Mouse (Mus musculus): Measurements from ENCODE around the gene Tmem206. TPM values are rescaled to one million over a fixed set of nuclear protein-coding genes. Genes with fewer than 3 reads are reported as not detected.

The Tmem206 gene
- 7.4 and 7.7 TPM in 2 replicates for total RNA-seq (2021)
- long read RNA-seq, transcript Tmem206-201 (8 exons, 2,246 nt), result major isoform, 16 of 18 reads
- long read RNA-seq, partial matches to known transcripts, result 1 of 18 reads
- long read RNA-seq, other reads (novel, unspliced or antisense), result 1 of 18 reads

DNA sequence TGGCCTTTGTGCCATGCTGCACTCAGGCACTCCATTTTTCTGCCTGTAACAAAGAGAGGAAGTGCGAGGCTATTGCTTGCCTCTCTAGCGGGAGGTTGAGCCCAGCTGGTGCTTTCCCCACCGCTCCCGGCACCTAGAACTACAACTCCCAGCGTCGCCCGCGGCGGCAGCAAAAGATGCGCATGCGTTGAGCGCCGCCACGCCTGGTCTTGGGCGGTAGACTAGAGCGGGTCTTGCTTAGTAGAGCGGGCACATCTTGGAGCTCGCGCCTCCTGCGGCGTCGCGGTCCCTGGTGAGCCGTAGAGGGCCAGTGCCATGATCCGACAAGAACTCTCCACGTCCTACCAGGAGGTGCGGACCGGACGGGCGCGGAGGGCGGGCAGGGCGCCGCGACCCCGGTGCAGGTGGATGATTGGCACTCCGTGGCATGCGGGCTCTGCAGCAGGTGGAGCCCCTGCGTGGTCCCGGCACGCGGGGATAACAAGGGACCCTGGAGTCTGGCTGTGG lies at the start of gene Tmem206:
Gene Tmem206 (plus strand): TSS at position 187 of the 507 bp plus-strand sequence.
- peak; percentile 94 for DNase-seq

DNA sequence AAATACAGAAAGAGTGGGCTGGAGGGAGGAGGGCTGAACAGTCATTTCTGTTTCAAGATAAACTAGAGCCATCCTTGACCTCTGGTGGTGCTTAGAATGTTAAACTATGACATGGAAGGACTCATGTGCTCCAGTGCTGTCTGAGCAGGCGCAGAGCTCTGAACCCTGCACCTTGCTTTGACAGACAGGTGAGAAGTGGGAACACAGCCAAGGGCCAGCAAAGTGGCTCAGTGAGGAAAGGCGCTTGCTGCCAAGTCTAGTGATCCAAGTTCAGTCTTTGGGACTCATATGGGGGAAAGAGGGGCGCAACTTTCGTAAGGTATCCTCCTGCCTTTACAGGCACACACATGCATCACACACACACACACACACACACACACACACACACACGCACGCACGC lies 49.5 kb upstream of the Tmem206 start:
- DNase-seq, result no peak

DNA sequence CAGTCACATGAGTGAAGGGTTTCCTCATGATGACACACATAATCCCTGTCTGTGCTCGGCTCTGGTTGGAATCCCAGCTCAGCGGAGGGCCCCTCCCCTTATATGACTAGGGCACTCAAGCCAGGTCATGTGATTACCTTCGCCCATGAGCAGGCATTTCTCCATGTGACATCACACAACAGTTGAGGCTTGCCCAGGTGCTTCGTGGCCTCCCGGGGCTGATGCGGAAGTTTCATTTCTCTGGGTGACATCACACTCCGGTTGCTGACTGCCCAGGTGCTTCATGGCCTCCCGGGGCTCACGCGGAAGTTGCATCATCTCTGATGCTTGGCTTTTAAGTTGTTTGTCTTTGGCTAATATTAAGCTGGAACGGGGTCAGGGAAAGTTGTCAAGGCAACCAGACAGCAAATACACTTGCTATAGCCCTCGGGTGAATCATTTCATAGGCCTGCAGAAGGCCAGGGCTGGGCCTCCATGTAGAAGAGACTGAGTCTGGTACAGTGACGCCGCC lies 48.1 kb upstream of the Tmem206 start:
- peak; percentile 22 for DNase-seq

DNA sequence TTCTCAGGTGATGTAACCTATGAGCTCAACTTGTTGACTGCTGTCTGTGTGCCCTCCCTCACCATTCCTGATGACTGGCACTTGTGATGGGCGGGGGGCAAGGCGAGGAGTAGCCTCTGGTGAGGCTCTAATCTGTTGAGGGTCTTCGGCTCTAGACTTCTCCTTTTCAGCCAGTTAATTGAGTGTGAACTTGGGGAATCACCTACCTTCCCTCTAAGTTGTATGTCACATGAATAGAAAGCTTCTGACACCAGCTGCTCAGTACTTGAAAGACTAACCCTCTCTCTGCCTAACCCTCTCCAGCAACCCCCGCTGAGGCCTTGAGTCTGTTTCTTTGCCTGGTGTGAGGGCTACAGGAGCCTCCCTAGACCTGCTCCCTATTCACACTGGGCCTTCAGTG lies 47.4 kb upstream of the Tmem206 start:
- DNase-seq, result no peak

DNA sequence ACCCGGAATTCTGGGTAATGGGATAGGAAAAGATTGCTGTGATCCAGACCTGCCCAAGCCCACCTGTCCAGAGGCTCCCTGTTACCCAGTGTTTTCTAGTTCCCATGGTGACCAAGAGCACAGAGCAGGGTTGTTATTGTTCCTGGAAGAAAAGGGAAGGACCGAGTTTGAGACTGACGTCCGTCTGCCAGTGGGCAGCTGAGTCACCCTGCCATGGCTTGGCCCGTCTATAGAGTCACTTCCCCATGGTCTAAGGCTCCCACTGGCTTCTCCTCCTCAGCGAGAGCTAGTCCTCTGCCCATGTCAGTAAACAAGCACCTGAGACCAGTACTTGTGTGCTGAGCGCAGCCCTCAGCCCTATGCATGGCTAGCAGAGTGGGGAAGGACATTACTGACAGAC lies 44.5 kb upstream of the Tmem206 start:
- no peak for DNase-seq

DNA sequence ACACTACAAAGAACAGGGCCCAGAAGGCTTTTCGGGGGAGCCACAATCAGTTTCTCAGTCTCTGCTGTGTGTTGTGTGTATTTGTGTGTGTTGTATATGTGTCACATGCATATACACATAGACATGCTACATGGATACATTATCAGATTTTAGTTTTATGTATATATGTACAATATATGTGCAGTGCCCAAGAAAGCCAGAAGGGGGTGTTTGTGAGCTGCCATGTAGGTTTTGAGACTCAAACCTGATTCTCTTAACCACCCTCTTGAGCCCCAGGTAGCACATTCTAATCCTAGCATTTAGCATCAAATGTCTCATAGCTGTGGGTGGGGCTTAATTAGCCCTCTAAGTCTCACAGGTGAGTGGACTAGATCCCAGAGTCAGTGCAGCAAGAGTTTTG lies 43.4 kb upstream of the Tmem206 start:
- DNase-seq, result no peak

DNA sequence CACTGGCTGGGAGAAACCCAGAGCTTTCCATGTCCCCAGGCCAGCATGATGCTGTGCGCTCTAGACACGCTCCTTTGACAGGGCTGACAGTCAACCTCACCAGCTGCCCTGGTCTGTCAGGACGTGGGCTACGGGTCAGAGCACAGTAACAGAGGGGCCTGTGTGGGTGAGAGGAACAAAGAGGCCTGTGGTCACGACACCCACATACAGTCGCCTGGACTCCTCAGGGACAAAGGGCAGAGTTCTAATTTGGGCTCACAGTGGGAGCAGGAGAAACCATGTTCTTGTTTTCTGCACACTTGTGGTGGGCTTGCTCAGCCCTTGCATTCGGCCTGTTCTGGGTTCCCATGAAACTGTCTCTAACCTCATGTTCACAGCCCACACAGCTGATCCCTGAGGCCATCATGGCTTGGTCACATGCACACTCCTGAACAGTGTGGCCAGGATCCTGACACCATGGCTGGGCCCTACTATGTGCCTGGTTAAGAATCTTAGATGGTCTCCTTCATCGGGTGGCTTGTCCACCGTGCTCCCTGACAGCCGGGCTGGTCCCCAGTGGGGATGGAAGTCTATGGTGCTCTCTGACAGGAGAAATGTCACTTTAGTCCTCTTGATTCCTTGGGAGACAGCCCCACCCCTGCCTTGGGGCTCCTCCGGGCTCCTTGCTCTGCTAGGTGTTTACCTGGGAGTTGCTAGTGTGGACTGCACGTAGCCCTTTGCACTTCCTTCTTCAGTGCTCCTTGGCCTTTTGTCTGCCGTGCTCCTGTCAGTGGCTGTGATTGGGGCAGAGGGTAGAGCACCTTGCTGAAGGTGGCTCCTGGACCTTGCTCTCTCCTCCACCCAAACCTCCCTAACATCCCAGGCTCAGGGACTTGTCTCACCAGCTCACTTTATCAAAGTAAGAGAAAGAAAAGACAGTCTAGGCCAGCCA lies 42.3 kb upstream of the Tmem206 start:
- DNase-seq, result no peak

DNA sequence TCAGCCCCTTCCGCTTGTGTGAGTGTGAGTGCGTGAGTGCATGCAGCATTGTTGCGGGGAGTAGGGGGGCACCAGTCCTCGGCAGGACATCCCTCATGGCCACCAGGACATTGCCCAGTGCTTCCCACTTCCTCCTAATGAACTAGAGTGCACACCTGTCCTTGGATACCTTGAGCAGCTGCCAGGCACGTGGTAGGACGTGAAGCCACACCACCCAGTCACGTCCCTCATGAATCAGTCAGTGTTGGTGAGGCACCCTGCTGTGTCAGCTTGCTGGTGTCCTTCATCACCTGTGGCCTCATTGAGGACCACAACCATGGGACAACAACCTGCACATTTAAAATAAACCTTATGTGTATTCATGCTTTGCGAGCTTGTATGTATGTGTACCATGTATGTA lies 41.2 kb upstream of the Tmem206 start:
- no peak for DNase-seq

DNA sequence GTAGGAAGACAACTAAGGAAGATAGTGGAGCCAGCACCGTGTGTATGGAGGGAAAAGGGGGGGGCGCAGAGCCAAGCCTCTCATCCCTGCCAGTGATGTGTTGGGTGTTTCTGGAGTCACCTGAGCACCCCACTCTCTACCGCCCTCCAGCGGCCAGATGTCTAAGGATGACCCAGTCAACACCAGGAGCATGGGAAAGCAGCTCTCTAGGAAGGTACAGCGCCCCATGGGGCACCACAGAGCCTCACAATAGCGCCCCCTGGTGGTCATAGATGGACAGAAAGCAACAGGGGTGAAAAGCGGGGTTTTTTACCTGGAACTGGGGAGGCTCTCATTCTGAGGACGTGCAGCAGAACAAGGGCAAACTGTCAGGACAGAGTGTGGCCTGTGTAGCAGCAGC lies 37.0 kb upstream of the Tmem206 start:
- peak; percentile 66 for DNase-seq

DNA sequence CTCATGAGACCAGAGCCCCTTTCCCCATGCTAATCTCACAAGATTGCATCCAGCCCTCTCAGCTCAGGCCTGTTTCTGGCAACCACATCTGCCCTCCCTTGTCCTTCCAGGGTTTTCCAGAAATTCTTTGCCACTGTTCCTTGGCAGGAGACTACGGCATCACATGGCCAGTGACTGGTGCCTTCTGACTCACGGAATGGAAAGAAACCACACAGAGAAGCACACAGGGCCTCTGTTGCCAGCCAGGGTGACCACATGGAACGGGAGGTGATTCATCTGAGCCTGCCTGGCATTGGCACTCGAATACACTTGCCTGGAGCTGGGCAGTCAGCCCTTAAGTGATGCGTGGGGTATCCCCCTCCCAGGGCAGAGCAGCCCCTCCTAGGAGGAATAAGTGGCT lies 33.4 kb upstream of the Tmem206 start:
- DNase-seq, result peak; percentile 77

DNA sequence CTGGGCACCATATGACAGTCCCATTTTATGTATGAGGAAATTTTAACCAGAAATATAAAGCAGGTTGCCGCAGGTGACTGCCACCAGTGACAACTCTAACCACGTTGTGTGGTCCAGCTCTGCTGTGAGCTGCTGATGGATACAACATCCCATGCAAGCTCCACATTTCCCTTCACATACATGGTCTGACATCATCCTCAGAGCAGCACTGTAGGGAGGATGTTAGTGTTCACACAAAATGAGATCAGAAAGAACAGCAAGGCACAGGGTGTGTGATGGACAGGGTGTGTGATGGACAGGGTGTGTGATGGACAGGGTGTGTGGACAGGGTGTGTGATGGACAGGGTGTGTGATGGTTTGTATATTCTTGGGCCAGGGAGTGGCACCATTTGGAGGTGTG lies 32.7 kb upstream of the Tmem206 start:
- no peak for DNase-seq

DNA sequence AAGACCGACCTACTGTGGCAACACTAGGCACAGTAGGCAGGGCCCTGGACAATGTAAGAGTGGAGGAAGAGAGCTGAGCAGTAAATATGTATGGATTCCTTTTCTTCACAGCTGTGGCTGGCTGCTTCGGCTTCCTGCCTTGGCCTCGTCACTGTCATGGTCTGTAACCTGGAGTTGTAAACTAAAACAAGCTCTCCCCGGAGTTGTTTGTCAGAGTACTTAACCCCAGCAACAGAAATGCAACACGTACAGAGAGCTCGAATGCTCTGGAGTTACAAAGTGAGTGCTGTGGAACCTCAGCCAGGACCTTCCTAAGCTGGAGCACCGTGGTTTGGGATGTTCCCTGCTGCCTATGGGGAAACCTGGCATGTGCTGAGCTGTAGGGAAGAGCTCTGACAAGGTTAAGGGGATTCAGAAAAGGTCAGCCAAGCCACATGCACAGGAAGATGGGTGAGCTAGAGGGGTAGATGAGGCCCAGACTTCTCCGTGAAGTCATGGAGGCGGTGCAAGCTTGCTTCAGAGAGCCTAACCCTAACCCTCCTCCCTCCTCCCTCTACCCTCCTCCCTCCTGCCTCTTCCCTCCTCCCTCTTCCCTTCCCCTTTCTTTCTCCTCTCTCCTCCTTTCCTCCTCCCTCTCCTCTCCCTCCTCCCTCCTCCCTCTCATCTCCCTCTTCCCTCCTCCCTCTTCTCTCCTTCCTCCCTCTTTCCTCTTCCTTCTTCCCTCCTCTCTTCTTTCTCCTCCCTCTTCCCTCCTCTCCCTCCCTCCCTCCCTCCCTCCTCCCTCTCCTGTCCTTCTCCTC lies 31.5 kb upstream of the Tmem206 start:
- no peak for DNase-seq

DNA sequence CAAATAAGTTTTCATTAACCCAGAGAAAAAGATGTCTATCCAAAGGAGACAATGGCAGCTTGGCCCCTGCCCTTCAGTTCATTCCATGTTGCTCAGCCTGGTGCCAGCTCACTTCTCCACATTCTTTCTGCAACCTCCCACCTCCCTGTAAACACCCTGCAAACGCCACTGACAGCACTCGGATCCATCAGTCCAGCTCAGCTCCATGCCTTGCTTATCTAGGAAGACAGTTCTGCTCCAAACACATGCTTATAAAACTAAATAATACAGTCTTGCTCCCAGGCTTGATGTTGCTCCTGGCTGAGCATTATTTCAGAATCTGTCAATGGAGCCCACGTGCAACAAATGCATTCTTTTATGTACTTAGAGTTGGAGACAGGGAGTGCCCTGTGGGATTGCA lies 29.9 kb upstream of the Tmem206 start:
- no peak for DNase-seq

DNA sequence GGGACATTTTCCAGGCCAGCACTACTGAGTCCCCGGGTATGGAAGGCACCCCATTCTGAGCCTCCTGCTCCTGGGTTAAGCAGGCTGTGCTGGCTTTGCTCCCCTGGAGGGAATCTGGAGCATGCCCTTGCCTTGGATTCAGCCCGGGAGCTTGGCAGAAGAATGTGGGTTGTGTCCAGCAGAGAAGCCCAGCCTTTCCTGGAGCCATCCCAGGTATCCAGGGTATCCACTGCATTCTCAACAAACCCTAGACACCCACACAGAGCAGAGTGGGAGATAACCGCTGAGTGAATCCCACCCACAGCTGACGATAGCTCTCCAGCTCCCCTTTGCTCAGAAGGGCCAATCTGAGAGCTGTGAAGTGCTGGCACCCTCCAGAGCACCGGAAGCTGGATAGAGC lies 29.3 kb upstream of the Tmem206 start:
- DNase-seq, result peak; percentile 56

DNA sequence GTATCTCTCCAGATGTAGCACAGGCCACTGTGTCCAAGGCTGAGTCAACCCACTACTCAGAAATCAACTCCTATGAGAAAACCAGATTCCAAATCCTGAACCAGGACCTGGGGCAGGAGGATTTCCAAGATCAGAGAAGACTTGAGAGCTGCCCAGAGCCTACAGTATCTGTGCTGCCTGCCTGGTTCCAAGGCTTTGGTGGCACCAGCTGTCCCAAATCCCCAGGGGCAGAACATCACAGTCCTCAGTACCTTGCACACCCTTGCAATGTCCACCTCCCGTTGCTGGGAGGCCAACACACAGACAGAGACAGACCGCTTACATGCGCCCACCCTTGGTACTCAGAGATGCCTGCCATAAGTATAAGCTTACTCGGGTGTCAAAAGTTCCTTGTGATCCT lies 27.4 kb upstream of the Tmem206 start:
- DNase-seq, result no peak

DNA sequence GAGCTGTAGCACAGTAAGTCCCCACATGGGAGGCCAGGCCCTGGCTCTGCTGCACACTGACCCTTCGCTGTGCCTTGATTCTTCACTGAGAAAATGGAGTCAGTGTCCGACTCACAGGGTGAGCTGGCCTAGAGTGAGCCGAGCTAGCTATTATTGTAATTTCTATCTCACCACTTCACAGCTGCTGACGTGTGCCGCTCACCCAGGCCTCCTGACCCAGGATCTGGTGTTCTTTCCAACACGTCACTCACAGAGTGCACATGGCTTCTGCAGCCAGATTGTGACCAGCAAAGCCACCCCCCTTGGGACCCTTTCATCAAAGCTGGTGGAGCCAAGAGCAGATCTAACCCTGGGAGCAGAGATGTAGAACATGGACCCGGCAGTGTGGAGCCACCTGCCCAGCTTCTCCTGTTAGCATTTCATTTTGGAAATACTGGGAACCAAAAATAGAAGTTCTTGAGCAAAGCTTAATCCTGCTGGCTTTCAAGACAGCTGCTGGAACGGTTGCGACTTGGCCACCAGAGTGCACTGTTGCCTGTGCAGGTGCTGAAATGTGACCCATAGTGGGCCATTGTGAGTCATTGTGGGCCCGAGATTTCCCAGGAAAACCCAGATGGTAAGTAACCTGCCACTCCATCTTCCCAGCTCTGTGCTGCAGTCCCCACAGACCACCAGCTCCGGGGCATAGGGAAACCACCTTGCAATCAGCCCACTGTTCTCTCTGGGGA lies 26.3 kb upstream of the Tmem206 start:
- peak; percentile 50 for DNase-seq

DNA sequence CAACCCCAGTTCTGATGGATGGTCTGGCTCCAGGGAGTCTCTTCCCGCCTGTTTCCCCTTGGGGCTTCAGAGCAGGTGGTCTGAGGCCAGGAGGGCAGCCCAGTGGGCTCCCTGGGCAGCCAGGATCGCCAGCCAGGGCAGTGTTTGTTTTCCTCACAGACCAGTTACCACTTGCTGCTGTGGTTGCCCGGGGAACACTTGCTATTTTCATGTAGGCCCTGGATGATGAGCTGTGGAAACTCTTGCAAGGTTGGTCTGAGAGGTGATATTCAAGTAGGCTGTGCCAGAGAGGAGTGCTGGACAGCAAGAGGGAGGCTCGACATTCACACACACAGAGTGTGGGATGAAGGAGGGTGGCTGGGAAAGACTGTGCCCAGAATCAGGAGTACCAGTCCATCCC lies 23.8 kb upstream of the Tmem206 start:
- no peak for DNase-seq

DNA sequence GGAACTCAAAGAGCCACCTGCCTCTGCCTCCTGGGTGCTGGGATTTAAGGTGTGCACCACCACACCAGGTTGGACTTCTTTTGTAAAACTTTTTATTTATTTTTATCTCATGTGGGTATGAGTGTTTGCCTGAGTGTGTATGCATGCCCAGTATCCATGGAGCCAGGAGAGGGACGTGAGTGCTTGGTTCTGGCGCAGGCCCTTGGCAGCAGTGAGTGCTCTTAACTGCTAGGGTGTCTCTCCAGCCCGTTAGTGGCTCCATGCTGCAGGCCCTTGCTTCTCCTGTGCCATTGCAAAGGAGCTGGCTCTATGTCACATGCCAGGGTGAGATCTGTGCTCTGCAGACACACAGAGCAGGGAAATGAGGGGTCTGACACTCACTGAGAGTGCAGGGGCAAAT lies 22.0 kb upstream of the Tmem206 start:
- DNase-seq, result no peak

DNA sequence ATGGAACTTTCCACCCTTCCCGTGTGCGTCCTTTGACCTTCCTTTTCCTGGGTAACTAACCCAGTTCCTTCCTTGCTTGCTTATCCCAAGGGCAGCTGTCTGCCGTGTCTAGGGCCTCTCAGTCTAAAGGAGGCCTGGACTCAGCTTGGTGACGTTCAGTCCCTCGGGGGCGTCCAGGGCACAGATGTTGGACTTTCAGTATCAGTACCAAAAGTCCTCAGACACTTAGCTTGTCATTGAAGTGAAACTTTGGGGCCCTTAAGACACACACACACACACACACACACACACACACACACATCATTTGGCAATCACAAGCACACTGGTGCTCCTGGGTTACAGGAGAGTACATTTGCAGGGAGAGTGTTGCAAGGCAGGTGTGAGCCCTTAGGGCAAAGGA lies 21.5 kb upstream of the Tmem206 start:
- no peak for DNase-seq

DNA sequence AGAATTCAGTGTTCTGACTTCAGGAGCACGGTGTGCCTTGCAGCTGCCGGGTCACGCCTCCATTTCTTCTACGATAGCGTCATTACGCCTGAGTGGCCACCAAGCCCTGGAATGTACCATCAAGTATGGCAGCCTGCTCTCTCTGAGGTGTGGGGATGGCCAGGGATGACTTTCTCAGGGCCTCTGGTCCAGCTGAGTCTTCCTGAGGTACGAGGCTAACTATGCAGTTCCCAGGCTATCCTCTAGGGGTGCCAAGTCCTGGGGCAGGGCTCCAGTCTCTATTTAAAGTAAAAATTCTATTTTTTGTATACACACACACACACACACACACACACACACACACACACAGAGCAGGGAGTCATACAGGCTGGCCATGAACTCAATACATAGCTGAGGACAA lies 20.1 kb upstream of the Tmem206 start:
- no peak for DNase-seq

DNA sequence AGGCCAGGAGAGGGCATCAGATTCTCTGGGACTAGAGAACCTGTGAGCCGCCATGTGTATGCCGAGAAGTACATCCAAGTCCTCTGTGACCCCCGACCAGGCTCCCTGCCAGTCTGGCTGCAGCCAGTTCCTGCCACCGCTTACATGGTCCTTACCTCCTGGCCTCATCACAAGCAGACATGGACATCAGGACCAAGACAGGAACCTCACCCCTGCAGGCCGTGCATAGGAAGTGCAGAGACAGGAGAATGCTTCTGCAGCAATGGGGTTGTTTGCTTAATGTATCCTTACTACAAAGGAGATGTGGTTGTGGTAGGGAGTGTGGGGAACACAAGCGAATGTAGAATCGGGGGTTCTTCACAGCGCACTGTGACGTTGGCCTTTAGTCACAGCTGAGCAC lies 19.4 kb upstream of the Tmem206 start:
- no peak for DNase-seq

Data from adrenal gland, postnatal 25 days (tissue).